Mouse (Mus musculus) C2C12 (cell line): ENCODE data around the gene 3110009E18Rik.

Experiments used
- CEBPB ChIP-seq: IDR thresholded peaks from one replicate; pipeline ENCODE4 v1.6.1; 2011; ENCODE audit warnings: low read depth, mild to moderate bottlenecking, control low read depth, moderate library complexity
- CTCF ChIP-seq: IDR thresholded peaks from one replicate; pipeline ENCODE4 v1.5.1; 2011; ENCODE audit not compliant: control insufficient read depth, insufficient read depth, insufficient read length
- FOSL1 ChIP-seq: IDR thresholded peaks from one replicate; pipeline ENCODE4 v1.8.0; 2011; ENCODE audit warnings: mild to moderate bottlenecking, low read length; ENCODE audit not compliant: poor library complexity, insufficient read depth, severe bottlenecking
- MAX ChIP-seq: IDR thresholded peaks from one replicate; pipeline ENCODE4 v1.6.1; 2011; ENCODE audit warnings: mild to moderate bottlenecking, control low read depth
- MYOD1 ChIP-seq: IDR thresholded peaks from one replicate; pipeline ENCODE4 v1.6.1; 2011; ENCODE audit warnings: low read depth; ENCODE audit not compliant: control insufficient read depth, insufficient read length
- MYOG ChIP-seq: IDR thresholded peaks from one replicate; pipeline ENCODE4 v1.6.1; 2011; ENCODE audit not compliant: control insufficient read depth, insufficient read length; ENCODE audit errors: extremely low read depth
- USF1 ChIP-seq: IDR thresholded peaks from one replicate; pipeline ENCODE4 v1.6.1; 2011; ENCODE audit warnings: low read depth, mild to moderate bottlenecking, control low read depth, moderate library complexity

- TF ChIP-seq CTCF (no peak), MAX (no peak), USF1 (no peak), MYOD1 (no peak), MYOG (no peak), FOSL1 (no peak), CEBPB (no peak)
These were observed 116.1 kb downstream of the 3110009E18Rik start for GRCm38 (mm10) chr1:120237068-120237467.
